Mouse (Mus musculus): ENCODE results near the gene Stxbp1.

Gene Stxbp1

GRCm38 (mm10) chr2:32788581-32788980 lies 58.5 kb downstream of the Stxbp1 start:
- DNase-seq (ENCODE audit: low read depth, low spot score): peak; percentile 58

- DNase-seq (ENCODE audit: low read depth, low spot score): peak; percentile 77
Measured at GRCm38 (mm10) chr2:32787176-32787575, 59.9 kb downstream of the Stxbp1 start.

GRCm38 (mm10) chr2:32784048-32784681 lies 62.9 kb downstream of the Stxbp1 start, which contains the start of gene Cfap157:
TSS of gene Cfap157 (minus strand) at chr2:32784428.
- no peak for DNase-seq (ENCODE audit: low read depth, low spot score)

- no peak for DNase-seq (ENCODE audit: low read depth, low spot score)
Measured at GRCm38 (mm10) chr2:32781710-32782109, 65.3 kb downstream of the Stxbp1 start.

- no peak for DNase-seq (ENCODE audit: low read depth, low spot score)
Measured at GRCm38 (mm10) chr2:32779714-32780113, 67.3 kb downstream of the Stxbp1 start.

GRCm38 (mm10) chr2:32779131-32779530 lies 67.9 kb downstream of the Stxbp1 start:
- peak; percentile 58 for DNase-seq (ENCODE audit: low read depth, low spot score)

GRCm38 (mm10) chr2:32778081-32778480 lies 69.0 kb downstream of the Stxbp1 start:
- DNase-seq (ENCODE audit: low read depth, low spot score): no peak

- DNase-seq (ENCODE audit: low read depth, low spot score): peak; percentile 79
Measured at GRCm38 (mm10) chr2:32776192-32776591, 70.9 kb downstream of the Stxbp1 start.

GRCm38 (mm10) chr2:32775359-32776074 lies 71.5 kb downstream of the Stxbp1 start, which contains the start of the genes Ttc16 and Ptrh1:
TSS of gene Ttc16 (minus strand) at chr2:32775633.
TSS of gene Ptrh1 (plus strand) at chr2:32775786.
- DNase-seq (ENCODE audit: low read depth, low spot score): peak; percentile 100

GRCm38 (mm10) chr2:32772626-32773279 lies 74.3 kb downstream of the Stxbp1 start:
- DNase-seq (ENCODE audit: low read depth, low spot score): no peak

- DNase-seq (ENCODE audit: low read depth, low spot score): no peak
Measured at GRCm38 (mm10) chr2:32771886-32772285, 75.2 kb downstream of the Stxbp1 start.

GRCm38 (mm10) chr2:32769327-32770085 lies 77.5 kb downstream of the Stxbp1 start:
- no peak for DNase-seq (ENCODE audit: low read depth, low spot score)

- DNase-seq (ENCODE audit: low read depth, low spot score): no peak
Measured at GRCm38 (mm10) chr2:32768661-32769285, 78.3 kb downstream of the Stxbp1 start.

GRCm38 (mm10) chr2:32767241-32767640 lies 79.8 kb downstream of the Stxbp1 start:
- no peak for DNase-seq (ENCODE audit: low read depth, low spot score)

GRCm38 (mm10) chr2:32763353-32763752 lies 83.7 kb downstream of the Stxbp1 start:
- no peak for DNase-seq (ENCODE audit: low read depth, low spot score)

- DNase-seq (ENCODE audit: low read depth, low spot score): peak; percentile 40
Measured at GRCm38 (mm10) chr2:32761859-32762258, 85.2 kb downstream of the Stxbp1 start.

- DNase-seq (ENCODE audit: low read depth, low spot score): no peak
Measured at GRCm38 (mm10) chr2:32761361-32761760, 85.7 kb downstream of the Stxbp1 start.

GRCm38 (mm10) chr2:32759001-32759400 lies 88.0 kb downstream of the Stxbp1 start:
- DNase-seq (ENCODE audit: low read depth, low spot score): no peak

- peak; percentile 46 for DNase-seq (ENCODE audit: low read depth, low spot score)
Measured at GRCm38 (mm10) chr2:32758503-32758902, 88.5 kb downstream of the Stxbp1 start.

- DNase-seq (ENCODE audit: low read depth, low spot score): peak; percentile 99
Measured at GRCm38 (mm10) chr2:32757056-32757845, 89.8 kb downstream of the Stxbp1 start, which contains the start of gene Tor2a. TSS of gene Tor2a (plus strand) at chr2:32757234.
